Mouse (Mus musculus) 3134 (cell line): ENCODE results near the gene Cwc25.
A peak's percentile ranks its signal among the peaks of the same experiment; 100 is the strongest.

Experiments used
- DNase-seq: peaks from one replicate; pipeline ENCODE4 v3.0.0-alpha.2; 2011; ENCODE audit warnings: low spot score; ENCODE audit not compliant: insufficient read length; ENCODE audit errors: extremely low read depth

Gene Cwc25

DNA sequence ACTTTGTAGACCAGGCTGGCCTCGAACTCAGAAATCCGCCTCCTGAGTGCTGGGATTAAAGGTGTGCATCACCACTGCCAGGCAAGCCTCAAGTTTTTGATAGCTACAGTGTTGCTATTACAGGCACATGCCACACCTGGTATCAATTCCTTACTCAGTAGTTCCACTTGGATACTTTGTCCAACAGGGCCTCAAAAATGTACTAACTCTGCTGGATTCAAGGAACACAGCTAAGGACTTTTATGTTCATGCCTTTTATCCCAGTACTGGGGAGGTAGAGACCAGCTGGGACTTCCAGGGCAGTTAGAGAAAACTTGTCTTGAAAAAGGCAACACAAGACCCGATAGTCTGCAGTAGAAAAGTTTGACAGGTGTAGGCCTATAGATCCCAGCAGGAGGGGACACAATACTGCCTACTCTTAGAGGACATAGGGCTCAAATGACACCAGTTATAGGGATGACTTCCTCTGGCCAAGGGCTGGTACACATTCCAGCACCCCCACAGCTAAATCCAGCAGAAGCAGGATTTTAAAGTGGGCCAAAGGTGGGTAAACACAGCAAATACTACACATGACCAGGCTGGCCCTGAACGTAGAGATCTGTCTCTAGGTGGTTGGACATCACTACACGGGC, 10.3 kb upstream of the Cwc25 start:
- no peak for DNase-seq

DNA sequence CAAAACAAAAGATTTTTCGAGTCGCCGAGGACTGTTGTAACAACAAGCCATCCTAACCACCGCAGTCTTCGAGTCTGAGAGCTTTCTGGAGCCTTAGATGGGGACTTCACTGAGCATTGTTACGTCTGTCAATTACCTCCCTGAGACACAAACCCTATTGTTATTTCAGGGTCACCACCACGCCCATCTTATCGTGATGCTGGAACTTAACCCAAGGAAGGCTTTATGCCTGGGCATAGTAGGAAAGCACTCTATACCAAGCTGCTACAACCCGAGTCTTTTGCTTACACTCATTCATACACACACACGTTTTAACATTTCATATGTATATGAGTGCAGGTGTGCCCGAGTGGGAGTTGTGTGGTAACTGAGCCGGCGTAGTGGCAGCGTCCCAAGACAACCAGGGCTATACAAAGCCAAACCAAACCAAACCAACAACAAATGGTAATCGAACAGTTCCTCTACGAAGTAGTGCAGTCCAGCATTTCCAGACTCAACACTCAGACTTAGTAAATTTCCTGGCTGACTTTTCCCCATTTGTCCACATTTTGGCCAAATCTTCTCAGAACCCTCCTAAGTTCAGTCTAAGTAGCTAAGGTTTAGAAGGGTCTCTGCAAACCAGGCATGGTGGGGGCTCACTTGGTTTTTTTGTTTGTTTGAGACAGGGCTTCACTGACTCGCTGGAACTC, 9.6 kb upstream of the Cwc25 start, which contains the start of gene 1700001P01Rik:
1700001P01Rik (minus strand) TSS at position 111 of the 689 bp plus-strand sequence.
- DNase-seq: no peak

DNA sequence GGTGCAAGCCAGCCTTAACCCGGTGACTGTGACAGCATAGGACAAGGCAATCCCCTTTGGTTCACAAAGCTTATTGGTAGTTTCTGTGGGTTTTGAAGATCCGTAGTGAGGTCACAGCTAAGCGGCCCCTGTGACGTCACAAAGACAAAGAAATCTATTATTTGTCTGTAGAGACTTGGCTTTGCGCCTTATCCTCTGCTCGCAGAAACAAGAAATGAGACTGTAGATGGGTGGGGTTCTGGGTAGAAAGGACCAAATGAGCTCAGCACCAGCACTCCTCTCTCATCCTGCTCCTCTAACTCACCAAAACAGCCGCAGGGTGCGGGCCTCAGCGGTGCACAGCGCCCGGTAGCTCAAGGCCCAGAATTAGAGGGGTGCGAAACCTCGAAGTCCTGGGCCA, 8.8 kb upstream of the Cwc25 start:
- DNase-seq: no peak

DNA sequence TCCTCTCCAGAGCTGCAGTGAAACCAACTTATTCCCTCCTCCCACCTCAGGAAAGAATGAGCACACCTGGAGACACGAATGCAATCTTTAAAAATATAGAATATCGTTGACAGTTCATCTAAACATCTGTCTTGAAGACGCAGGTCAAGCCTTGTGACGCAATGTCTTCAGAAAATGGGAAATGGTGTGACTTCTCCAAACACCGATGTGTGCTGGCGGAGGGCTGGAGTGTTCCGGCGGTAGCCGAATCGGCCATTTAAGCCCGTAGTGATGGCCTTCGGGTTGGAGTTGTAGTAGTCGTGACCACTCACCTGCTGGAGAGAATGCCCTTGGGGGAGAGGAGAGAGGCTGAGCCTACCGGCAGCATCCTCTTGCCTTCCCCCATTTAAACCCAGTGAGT, 5.1 kb upstream of the Cwc25 start:
- no peak for DNase-seq

DNA sequence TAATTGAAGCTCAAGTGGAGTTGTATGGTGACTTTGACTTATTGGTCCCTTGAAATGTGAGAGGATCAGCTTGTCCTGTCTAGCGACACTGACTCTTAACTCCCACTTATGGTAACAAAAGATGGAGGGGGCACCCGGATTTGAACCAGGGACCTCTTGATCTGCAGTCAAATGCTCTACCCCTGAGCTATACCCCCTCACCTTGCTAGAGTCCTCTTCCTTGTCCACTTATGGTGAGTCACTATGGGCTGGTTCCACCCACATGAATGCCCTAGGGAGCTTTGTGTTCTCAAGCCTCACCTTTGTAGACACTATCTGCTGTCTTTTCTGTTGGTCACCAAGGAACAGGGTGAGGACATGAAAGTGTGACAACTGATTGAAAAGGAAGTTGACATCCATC, 3.3 kb upstream of the Cwc25 start:
- DNase-seq: no peak

DNA sequence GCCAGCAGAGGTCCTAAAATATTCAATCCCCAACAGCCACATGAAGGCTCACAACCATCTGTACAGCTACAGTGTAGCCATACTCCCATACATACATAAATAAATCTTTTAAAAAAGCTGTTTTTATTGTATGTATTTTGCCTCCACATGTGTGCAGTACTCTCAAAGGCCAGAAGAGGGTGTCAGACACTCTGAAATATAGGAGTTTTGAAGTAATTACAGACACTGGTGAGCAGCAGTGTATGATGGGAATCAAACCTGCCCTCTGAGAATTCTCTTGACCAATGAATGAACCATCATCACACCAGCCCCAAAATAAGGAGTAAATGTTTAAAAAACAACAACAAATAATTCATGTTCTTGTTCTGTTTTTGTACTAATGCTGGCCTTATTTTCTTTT, 4.7 kb downstream of the Cwc25 start:
- no peak for DNase-seq

DNA sequence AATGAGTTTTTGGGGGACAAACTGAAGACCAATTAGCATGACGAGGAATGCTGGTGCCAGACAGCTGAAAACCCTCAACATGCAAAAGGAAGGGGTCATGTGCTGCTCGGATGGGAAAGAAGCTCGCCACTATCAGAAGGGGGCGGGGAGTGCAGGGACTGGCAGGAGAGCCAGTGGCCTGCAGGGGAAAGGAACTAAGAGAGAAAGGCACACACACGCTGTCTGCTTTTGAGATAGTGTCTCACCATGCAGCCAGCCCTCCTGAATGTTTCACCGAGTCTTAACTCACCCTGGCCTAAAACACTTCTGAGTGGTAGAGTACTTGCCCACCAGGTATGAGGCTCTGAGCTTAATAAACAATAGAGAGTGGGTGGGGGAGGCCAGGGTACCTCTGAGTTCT, 7.4 kb downstream of the Cwc25 start:
- no peak for DNase-seq

DNA sequence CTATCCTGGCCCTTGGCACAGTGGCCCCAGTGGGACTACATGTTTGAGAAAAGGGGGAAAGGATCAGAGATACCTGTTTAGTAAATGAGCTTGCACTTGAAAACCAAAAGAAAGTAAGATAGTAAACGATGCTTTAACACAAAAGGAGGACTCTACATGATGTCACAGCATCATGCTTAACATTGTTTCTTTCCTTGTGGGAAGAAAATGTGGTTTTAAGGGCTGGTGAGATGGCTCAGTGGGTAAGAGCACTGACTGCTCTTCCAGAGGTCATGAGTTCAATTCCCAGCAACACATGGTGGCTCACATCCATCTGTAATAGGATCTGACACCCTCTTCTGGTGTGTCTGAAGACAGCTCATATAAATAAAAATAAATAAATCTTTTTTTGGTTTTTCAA, 8.2 kb downstream of the Cwc25 start:
- DNase-seq: no peak

DNA sequence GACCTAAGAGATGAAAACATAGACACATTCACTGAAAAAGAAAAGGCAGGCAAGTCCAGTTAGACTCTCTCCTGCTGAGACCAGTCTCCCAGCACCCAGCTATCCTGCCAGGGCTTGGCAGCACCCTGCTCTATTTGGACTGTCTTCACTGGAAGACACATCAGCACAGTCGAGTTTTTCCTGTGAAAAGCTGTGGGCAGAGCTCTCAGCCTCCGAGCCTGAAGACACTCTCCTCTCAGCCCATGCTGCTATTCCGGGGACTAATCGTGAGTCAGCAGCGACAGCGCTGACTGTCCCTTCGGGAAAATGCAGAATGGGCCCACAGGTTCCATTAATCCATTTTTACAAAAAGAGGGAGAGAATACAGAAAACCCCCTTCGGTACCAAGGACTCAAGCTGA, 13.1 kb downstream of the Cwc25 start:
- no peak for DNase-seq

DNA sequence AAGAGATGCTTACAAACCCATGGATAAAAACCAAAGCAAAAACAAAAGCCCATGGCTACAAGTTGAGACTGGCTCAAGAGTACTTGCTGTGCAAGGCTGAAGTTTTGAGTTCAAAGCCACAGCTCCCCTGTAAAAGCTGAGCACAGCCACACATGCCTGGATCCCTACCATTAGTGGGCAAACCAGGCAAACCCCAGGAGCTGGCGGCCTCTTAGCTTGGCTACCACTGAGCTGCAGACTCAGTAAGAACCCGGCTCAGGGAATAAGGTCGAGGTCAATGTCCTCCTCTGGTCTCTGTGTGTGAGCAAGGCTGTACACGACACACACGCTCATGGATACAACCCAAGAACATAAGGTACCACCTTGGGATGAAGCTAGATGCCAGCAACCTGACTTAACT, 17.9 kb downstream of the Cwc25 start:
- no peak for DNase-seq

DNA sequence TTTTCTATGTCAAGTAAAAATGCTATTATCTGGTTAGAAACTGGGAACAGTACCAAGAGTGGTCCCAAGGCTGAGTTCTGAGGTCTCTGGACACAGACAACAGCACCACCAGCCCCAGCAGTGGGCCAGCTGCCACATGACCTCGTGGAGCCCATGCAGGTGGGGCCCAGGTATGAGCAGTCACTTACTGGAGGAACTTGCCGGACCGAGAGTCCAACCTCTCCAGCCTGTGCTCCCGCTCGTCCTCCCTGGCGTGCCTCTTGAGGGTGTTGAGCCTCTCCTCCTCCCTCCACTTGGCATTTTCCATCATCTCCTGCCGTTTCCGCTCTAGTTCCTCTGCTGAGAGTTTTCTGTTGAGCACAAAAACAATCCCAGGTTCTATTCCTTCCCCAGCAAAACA, 18.6 kb downstream of the Cwc25 start:
- no peak for DNase-seq

DNA sequence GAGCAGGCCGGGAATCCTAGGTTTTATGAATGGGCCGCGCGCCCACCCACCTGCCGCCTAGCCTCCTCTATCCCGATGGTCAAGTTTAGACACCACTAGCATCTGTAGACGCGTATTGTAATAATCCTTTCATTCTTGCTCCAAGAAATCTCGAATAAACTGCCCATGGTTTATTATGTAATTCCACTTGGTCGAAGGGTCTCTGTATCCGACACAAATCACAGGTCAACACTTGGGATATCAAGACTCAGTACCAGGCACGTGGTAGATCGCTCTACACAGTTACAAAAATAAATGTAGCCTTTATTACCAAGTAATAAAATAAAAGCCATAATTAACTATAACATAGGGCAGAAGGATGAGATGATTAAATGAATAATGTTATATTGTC, 21.0 kb downstream of the Cwc25 start:
- DNase-seq: no peak

DNA sequence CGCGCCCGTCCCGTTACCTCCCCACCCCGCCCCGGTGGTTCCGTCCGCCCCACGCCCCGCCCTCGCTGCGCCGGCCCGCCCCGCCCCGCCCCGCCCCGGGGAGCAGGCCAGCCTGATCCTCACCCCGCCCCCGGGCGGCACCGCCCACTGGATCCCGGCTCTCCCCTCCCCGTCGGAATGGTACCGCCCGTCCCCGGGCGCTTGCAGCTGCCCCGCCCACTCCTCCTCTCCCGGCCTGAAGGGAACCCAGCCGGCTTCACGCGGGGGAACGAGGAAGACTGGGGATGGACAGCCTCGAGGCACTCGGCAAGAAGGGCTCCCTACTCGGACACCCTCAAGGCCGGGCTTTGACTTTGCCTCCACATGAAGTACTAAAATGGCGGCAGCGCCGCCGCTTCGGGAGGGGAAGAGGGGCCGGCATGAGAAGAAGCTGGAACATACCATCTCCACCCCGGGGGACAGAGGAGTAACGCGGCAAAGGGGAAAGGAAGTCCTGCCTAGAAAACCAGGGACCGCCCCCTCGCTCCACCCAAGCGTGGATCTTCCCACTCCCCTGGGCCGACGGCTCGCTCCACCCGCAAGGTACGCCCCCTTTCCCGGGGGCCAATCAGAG, 21.5 kb downstream of the Cwc25 start:
- DNase-seq: peak; percentile 98

DNA sequence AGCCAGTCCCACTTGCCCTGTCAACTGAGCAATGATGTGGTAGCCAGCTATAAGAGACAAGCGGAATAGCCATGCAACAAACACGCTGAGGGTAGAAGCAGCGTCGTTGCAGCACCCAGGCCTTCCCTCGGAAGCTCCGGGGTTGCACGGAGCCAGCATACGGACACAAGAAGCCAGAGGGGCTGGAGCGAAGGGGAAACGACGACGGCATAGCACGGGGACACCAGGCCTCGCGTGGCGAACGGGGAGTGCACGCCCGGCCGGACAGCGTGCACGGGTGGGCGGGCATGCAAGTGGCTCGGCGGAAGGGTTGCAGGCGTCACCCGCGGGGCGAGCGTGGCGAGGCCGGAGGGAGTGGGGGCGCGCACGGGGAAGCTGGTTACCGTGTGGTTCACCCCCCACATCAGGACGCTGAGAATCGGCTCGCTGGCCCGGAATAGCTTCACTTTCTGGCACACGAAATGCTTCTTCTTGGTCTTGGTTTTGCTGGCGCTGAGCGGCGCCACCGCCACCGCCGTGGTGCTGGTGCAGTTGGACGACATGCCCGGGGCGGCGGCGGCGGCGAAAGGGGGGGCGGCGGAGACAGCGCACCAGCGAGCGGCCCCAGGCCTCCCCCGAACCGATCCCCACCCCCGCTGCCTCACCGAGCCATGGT, 22.2 kb downstream of the Cwc25 start, which contains the start of gene Pip4k2b:
Pip4k2b (minus strand) TSS at position 642 of the 655 bp plus-strand sequence.
- peak; percentile 82 for DNase-seq

DNA sequence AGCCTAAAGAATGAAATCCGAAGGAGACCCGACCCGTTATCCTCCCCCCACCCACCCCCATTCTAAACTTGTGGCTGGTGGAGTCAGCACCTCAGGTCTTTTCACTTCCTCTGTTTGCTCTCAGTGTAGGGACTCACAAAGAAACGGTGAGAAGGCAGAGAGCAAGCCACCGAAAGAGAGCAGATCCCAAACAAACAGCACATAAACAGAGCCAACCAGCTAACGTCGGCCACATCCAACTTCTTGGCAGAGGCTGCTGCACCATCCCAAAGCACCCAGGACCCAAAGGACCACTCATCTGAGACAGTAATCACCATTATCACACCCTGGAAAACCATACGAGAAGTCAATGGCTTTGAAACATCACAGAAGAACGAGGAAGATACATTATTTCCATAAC, 22.9 kb downstream of the Cwc25 start:
- DNase-seq: no peak

DNA sequence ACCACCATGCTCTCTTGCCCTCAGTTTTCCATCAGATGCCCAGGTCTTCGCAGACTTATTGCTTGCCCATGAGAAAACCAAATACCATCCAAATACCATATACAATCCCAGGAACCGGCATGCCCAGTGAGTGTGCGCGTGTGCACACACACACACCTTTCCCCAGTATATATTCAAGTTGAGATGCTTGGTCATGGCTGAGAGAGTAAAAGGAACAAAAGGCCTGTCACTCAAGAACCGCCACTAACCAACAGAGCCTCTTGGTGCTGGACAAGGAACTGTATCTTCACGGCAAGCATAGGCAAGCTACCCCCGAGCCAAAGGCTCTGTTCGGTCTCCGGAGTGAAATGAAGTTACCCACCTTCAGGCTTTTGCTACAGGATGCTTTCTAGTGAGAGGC, 23.8 kb downstream of the Cwc25 start:
- no peak for DNase-seq

DNA sequence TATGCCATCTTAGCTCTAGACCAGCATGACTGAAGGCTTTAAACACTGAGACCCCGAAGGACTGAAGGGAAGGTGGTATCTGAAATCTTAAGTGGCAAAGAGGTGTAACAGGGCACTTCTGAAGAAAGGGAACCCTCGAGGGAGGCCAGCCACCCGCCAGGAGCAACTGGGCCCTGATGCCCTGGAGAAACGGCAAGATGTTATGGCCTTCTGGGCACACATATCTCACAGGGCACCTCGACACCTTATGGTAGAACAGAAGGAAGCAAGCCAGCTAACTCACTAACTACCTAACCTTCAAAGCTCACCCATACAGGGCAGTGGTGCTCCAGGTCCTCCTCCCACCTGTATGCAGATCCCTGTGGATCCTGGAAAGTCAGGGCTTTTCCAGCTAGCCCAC, 24.2 kb downstream of the Cwc25 start:
- DNase-seq: no peak

DNA sequence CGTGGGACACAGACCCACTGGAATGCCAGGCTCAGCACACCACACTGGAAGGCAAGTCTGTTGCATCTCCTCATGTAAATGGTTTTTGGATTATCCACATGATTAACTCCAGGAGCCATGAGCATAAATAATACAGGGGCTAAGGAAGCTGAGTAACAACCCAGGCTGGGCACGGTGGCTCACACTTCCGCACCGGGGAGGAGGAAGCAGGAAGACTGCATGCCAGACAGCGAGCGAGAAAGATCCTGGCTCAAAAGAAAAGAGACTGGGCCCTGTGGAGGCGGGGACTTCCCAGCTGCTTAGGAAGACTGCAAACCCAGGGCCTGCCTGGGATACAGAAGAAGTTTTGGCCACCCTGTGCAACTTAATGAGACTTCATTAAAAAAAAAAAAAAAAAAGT, 26.2 kb downstream of the Cwc25 start:
- DNase-seq: no peak

DNA sequence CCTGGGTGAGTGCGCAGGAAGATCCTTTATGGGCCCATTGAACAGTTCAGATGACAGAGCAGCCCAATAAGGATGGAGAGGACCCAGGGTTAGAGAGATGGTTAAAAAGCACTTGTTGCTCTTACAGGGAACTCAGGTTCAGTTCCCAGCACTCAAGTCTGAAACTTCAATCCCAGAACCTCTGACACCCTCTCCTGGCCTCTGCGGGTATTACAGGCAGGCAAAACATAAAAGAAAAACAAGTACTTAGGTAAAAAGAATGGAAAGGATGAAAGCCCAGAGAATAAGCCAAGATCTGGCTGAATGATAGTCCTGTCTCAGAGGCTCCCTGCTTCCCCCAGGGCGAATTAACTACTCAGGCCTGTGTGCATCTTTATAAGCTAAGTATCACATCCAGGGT, 27.2 kb downstream of the Cwc25 start:
- DNase-seq: no peak

DNA sequence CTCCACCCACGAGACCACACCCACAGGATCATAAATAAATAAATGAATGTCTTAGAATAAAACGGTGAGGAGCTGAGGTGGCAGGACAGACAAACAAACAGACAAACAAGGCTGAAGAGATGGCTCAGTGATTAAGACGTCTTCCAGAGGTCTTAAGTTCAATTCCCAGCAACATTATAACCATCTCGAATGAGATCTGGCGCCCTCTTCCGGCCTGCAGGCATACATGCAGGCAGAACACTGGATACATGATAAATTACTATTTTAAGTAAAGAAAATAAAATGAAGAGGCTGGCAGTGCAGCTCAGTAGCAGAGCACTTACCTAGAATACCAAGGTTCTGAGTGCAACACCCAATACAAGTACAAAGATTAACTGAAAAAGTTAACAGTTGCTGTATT, 27.7 kb downstream of the Cwc25 start:
- no peak for DNase-seq

DNA sequence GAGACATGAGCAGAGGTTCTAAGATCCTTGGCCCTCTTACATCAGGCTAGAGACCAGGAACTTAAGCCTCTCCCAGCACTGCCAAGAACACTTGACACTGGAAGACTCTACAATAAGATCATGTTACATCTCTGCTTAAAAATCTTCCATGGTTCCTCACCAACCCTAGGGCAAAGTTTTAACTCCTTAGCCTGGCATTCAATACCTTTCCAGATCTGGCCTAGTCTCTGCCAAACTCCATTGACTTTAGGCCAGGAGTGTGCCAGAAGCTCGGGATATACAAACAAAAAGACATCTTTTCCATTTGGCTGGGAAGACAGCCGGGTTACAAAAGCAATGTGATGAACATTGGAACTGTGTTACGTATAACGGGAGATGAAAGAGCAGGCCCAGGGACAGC, 28.8 kb downstream of the Cwc25 start:
- DNase-seq: no peak

DNA sequence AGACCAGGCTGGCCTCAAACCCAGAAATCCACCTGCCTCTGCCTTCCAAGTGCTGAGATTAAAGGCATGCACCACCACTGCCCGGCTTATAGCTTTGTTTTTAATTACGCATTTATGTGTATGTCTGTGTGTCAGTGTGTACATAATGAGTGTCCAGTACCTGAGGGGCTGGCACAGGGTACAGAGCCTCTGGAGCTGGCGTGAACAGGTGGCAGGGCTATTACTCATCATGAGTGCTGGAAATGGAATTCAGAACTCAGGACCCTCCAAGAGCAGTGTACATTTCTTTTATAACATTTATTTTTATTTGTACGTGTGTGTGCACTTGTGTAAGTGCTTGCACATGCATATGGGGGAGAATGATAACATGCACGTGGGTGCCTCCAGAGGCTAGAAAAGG, 29.7 kb downstream of the Cwc25 start:
- no peak for DNase-seq
